Mouse (Mus musculus): ENCODE measurements around the gene Nrtn. TPM values are rescaled to one million over a fixed set of nuclear protein-coding genes. Genes with fewer than 3 reads are reported as not detected.

Gene Nrtn
- polyA plus RNA-seq (2014; fragmentation: Illumina TruSeq; extraction: RNeasy Lipid Tissue Mini Kit (QIAGEN cat#74804); ENCODE audit: low read depth, low replicate concordance) = not detected

GRCm38 (mm10) chr17:56757416-56758123 lies at the start of gene Nrtn:
TSS of gene Nrtn (minus strand) at chr17:56757530.

GRCm38 (mm10) chr17:56769950-56770349 lies 12.6 kb upstream of the Nrtn start, which contains the start of gene Prr22:
TSS of gene Prr22 (plus strand) at chr17:56770250.

GRCm38 (mm10) chr17:56764474-56765354 lies 7.4 kb upstream of the Nrtn start, which contains the start of gene Dus3l:
TSS of gene Dus3l (plus strand) at chr17:56764757.

GRCm38 (mm10) chr17:56717363-56718058 lies 39.8 kb downstream of the Nrtn start, which contains the start of the genes Ndufa11 and Vmac:
TSS of gene Ndufa11 (plus strand) at chr17:56717767.
TSS of gene Vmac (minus strand) at chr17:56718022.

Other genes with a start within 250 kb of the Nrtn start
- not detected for gene Znrf4, start 245.1 kb downstream of the Nrtn start, polyA plus RNA-seq (2014; fragmentation: Illumina TruSeq; extraction: RNeasy Lipid Tissue Mini Kit (QIAGEN cat#74804); ENCODE audit: low read depth, low replicate concordance)
- 1.7 TPM for gene Gm20219, start 203.1 kb downstream of the Nrtn start, polyA plus RNA-seq (2014; fragmentation: Illumina TruSeq; extraction: RNeasy Lipid Tissue Mini Kit (QIAGEN cat#74804); ENCODE audit: low read depth, low replicate concordance)
- gene Safb2, start 172.9 kb downstream of the Nrtn start, polyA plus RNA-seq (2014; fragmentation: Illumina TruSeq; extraction: RNeasy Lipid Tissue Mini Kit (QIAGEN cat#74804); ENCODE audit: low read depth, low replicate concordance) = 63.3 TPM
- gene Safb, start 172.7 kb downstream of the Nrtn start, polyA plus RNA-seq (2014; fragmentation: Illumina TruSeq; extraction: RNeasy Lipid Tissue Mini Kit (QIAGEN cat#74804); ENCODE audit: low read depth, low replicate concordance) = 19.0 TPM
- gene 2410015M20Rik, start 147.8 kb downstream of the Nrtn start, polyA plus RNA-seq (2014; fragmentation: Illumina TruSeq; extraction: RNeasy Lipid Tissue Mini Kit (QIAGEN cat#74804); ENCODE audit: low read depth, low replicate concordance) = 9.6 TPM
- not detected for gene Rpl36, start 144.1 kb downstream of the Nrtn start, polyA plus RNA-seq (2014; fragmentation: Illumina TruSeq; extraction: RNeasy Lipid Tissue Mini Kit (QIAGEN cat#74804); ENCODE audit: low read depth, low replicate concordance)
- gene Lonp1, start 130.6 kb downstream of the Nrtn start, polyA plus RNA-seq (2014; fragmentation: Illumina TruSeq; extraction: RNeasy Lipid Tissue Mini Kit (QIAGEN cat#74804); ENCODE audit: low read depth, low replicate concordance) = 2.6 TPM
- 0.28 TPM for gene Catsperd, start 129.4 kb downstream of the Nrtn start, polyA plus RNA-seq (2014; fragmentation: Illumina TruSeq; extraction: RNeasy Lipid Tissue Mini Kit (QIAGEN cat#74804); ENCODE audit: low read depth, low replicate concordance)
- gene Ranbp3, start 84.2 kb downstream of the Nrtn start, polyA plus RNA-seq (2014; fragmentation: Illumina TruSeq; extraction: RNeasy Lipid Tissue Mini Kit (QIAGEN cat#74804); ENCODE audit: low read depth, low replicate concordance) = 3.9 TPM
- not detected for gene Ndufa11, start 39.8 kb downstream of the Nrtn start, polyA plus RNA-seq (2014; fragmentation: Illumina TruSeq; extraction: RNeasy Lipid Tissue Mini Kit (QIAGEN cat#74804); ENCODE audit: low read depth, low replicate concordance)
- gene Vmac, start 39.5 kb downstream of the Nrtn start, polyA plus RNA-seq (2014; fragmentation: Illumina TruSeq; extraction: RNeasy Lipid Tissue Mini Kit (QIAGEN cat#74804); ENCODE audit: low read depth, low replicate concordance) = 12.3 TPM
- gene Dus3l, start 7.2 kb upstream of the Nrtn start, polyA plus RNA-seq (2014; fragmentation: Illumina TruSeq; extraction: RNeasy Lipid Tissue Mini Kit (QIAGEN cat#74804); ENCODE audit: low read depth, low replicate concordance) = 1.8 TPM
- gene Prr22, start 12.7 kb upstream of the Nrtn start, polyA plus RNA-seq (2014; fragmentation: Illumina TruSeq; extraction: RNeasy Lipid Tissue Mini Kit (QIAGEN cat#74804); ENCODE audit: low read depth, low replicate concordance) = not detected
- gene Rfx2, start 73.5 kb upstream of the Nrtn start, polyA plus RNA-seq (2014; fragmentation: Illumina TruSeq; extraction: RNeasy Lipid Tissue Mini Kit (QIAGEN cat#74804); ENCODE audit: low read depth, low replicate concordance) = 0.38 TPM
- not detected for gene Acsbg2, start 116.9 kb upstream of the Nrtn start, polyA plus RNA-seq (2014; fragmentation: Illumina TruSeq; extraction: RNeasy Lipid Tissue Mini Kit (QIAGEN cat#74804); ENCODE audit: low read depth, low replicate concordance)
- gene 1700061G19Rik, start 117.9 kb upstream of the Nrtn start, polyA plus RNA-seq (2014; fragmentation: Illumina TruSeq; extraction: RNeasy Lipid Tissue Mini Kit (QIAGEN cat#74804); ENCODE audit: low read depth, low replicate concordance) = not detected
- gene Mllt1, start 177.9 kb upstream of the Nrtn start, polyA plus RNA-seq (2014; fragmentation: Illumina TruSeq; extraction: RNeasy Lipid Tissue Mini Kit (QIAGEN cat#74804); ENCODE audit: low read depth, low replicate concordance) = 1.1 TPM
- 34.9 TPM for gene Acer1, start 224.6 kb upstream of the Nrtn start, polyA plus RNA-seq (2014; fragmentation: Illumina TruSeq; extraction: RNeasy Lipid Tissue Mini Kit (QIAGEN cat#74804); ENCODE audit: low read depth, low replicate concordance)
- 1.6 TPM for gene Clpp, start 232.8 kb upstream of the Nrtn start, polyA plus RNA-seq (2014; fragmentation: Illumina TruSeq; extraction: RNeasy Lipid Tissue Mini Kit (QIAGEN cat#74804); ENCODE audit: low read depth, low replicate concordance)
- 3.2 TPM for gene Alkbh7, start 239.8 kb upstream of the Nrtn start, polyA plus RNA-seq (2014; fragmentation: Illumina TruSeq; extraction: RNeasy Lipid Tissue Mini Kit (QIAGEN cat#74804); ENCODE audit: low read depth, low replicate concordance)
- not detected for gene Pspn, start 242.5 kb upstream of the Nrtn start, polyA plus RNA-seq (2014; fragmentation: Illumina TruSeq; extraction: RNeasy Lipid Tissue Mini Kit (QIAGEN cat#74804); ENCODE audit: low read depth, low replicate concordance)